Mouse (Mus musculus): ENCODE results near the gene Nlgn1. TPM values are rescaled to one million over a fixed set of nuclear protein-coding genes. Genes with fewer than 3 reads are reported as not detected.

Gene Nlgn1
- total RNA-seq, 1 experiment, result 0.04 TPM

DNA sequence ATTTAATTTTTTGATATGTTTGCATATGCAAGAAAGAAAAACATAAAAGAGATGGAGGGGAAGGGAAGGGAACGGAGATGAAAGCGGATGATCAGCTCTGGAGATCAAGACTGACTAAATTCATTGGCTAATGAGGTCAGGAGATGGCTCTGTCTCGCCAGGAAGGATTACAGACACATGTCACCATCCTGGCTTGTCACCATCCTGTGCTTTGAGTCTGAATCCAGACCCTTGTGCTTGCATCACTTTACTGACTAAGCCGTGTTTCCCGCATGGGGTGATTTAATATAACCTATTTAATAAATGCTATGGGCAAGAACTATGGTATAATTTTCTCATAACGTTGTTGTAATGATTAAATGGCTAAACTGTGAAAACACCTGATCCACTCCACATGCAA is 202.8 kb downstream of the Nlgn1 start:
- Histone ChIP-seq H3K27ac (ENCODE audit: insufficient read depth, low read depth, low read length, poor library complexity, severe bottlenecking) (no peak overlapping the region), H3K4me3 (ENCODE audit: insufficient read depth in 1 of 2, low read depth in 1 of 2, low read length in 2 of 2, poor library complexity in 1 of 2, severe bottlenecking in 1 of 2) (no peak overlapping the region), H3K9ac (ENCODE audit: insufficient read depth, low read depth, low read length, poor library complexity, severe bottlenecking) (no peak overlapping the region), H3K9me3 (ENCODE audit: control insufficient read depth, insufficient read depth, low read depth, low read length) (no peaks in the 10 kb centered on the region), H3K36me3 (ENCODE audit: control insufficient read depth, insufficient read depth, low read length, poor library complexity, severe bottlenecking) (no peaks in the 10 kb centered on the region), H3K4me1 (ENCODE audit: control insufficient read depth in 2 of 2, insufficient read depth in 2 of 2, low read length in 2 of 2, poor library complexity in 1 of 2) (no peaks in the 10 kb centered on the region)
- in situ Hi-C loops (cut with MboI; ENCODE audit: low sequenced_read_pairs in 2 of 2, unreplicated experiment in 2 of 2), result no loop called here
- no peak for DNase-seq (ENCODE audit: low read depth, low spot score)
- no peak for TF ChIP-seq CHD2 (IDR thresholded peaks at IDR 0.05; ENCODE audit: low read depth, low read length)
- no peak for TF ChIP-seq MAFK (IDR thresholded peaks at IDR 0.05; ENCODE audit: insufficient read depth, low read depth, low read length)
- TF ChIP-seq ZNF384 (IDR thresholded peaks at IDR 0.05; ENCODE audit: low read depth, low read length), result no peak
- TF ChIP-seq HCFC1 (IDR thresholded peaks at IDR 0.05; ENCODE audit: borderline replicate concordance, insufficient read depth, low read length), result no peak
- no peak for TF ChIP-seq ZC3H11A (IDR thresholded peaks at IDR 0.05; ENCODE audit: borderline replicate concordance, low read depth, low read length)

DNA sequence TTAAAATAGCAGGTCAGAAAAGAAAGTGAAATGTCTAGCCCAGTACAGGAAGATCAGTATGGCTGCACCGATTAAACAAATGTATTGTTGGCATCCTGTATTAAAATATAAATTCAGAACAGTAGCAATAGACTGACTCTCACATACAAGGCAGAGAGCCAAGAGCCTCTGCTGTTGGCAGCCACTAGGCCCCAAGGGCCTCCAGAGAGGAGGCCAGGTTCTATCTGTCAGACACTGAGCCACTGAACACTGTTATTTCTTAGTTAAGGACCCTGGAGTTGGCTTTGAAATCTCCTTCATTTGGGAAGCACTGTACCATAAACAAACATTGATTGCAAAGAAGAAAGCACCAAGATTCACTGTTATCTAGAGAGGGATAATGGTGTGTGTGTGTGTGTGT is 215.2 kb downstream of the Nlgn1 start:
- in situ Hi-C loops (cut with MboI; ENCODE audit: low sequenced_read_pairs in 2 of 2, unreplicated experiment in 2 of 2), result no loop called here

DNA sequence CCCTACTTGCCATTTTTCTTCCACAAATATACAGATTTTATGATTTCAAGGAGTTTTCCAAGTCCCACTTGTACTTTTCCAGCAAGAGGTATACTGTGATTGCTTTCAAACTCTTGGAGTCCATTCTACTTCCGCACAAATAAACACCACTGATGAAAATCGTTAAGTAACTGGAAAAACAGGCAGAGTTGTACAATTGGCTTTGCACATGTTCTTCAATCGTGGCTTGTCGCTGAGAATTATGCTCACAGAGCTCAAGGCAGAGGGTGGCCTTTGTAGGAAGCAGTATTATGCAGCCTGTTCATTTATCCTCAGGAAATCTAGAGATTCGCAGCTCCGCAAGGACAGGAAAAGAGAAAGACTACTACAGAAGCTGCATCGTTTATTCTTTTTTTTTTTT is 225.9 kb downstream of the Nlgn1 start:
- Histone ChIP-seq H3K27ac (ENCODE audit: insufficient read depth, low read depth, low read length, poor library complexity, severe bottlenecking) (no peak overlapping the region), H3K36me3 (ENCODE audit: control insufficient read depth, insufficient read depth, low read length, poor library complexity, severe bottlenecking) (no peaks in the 10 kb centered on the region), H3K4me1 (ENCODE audit: control insufficient read depth in 2 of 2, insufficient read depth in 2 of 2, low read length in 2 of 2, poor library complexity in 1 of 2) (no peaks in the 10 kb centered on the region), H3K4me3 (ENCODE audit: insufficient read depth in 1 of 2, low read depth in 1 of 2, low read length in 2 of 2, poor library complexity in 1 of 2, severe bottlenecking in 1 of 2) (no peak overlapping the region), H3K9ac (ENCODE audit: insufficient read depth, low read depth, low read length, poor library complexity, severe bottlenecking) (no peak overlapping the region), H3K9me3 (ENCODE audit: control insufficient read depth, insufficient read depth, low read depth, low read length) (no peaks in the 10 kb centered on the region)
- in situ Hi-C loops (cut with MboI; ENCODE audit: low sequenced_read_pairs in 2 of 2, unreplicated experiment in 2 of 2), result no loop called here
- no peak for DNase-seq (ENCODE audit: low read depth, low spot score)
- TF ChIP-seq ZC3H11A (IDR thresholded peaks at IDR 0.05; ENCODE audit: borderline replicate concordance, low read depth, low read length), result no peak
- TF ChIP-seq HCFC1 (IDR thresholded peaks at IDR 0.05; ENCODE audit: borderline replicate concordance, insufficient read depth, low read length), result no peak
- no peak for TF ChIP-seq ZNF384 (IDR thresholded peaks at IDR 0.05; ENCODE audit: low read depth, low read length)
- TF ChIP-seq CHD2 (IDR thresholded peaks at IDR 0.05; ENCODE audit: low read depth, low read length), result no peak
- TF ChIP-seq MAFK (IDR thresholded peaks at IDR 0.05; ENCODE audit: insufficient read depth, low read depth, low read length), result no peak

More for the DNA sequence above, 215.2 kb downstream of the Nlgn1 start:
- TF ChIP-seq ZC3H11A (IDR thresholded peaks at IDR 0.05; ENCODE audit: borderline replicate concordance, low read depth, low read length), result no peak
- TF ChIP-seq ZNF384 (IDR thresholded peaks at IDR 0.05; ENCODE audit: low read depth, low read length), result no peak
- TF ChIP-seq HCFC1 (IDR thresholded peaks at IDR 0.05; ENCODE audit: borderline replicate concordance, insufficient read depth, low read length), result no peak
- TF ChIP-seq MAFK (IDR thresholded peaks at IDR 0.05; ENCODE audit: insufficient read depth, low read depth, low read length), result no peak
- TF ChIP-seq CHD2 (IDR thresholded peaks at IDR 0.05; ENCODE audit: low read depth, low read length), result no peak
- Histone ChIP-seq H3K4me3 (ENCODE audit: insufficient read depth in 1 of 2, low read depth in 1 of 2, low read length in 2 of 2, poor library complexity in 1 of 2, severe bottlenecking in 1 of 2) (no peak overlapping the region), H3K4me1 (ENCODE audit: control insufficient read depth in 2 of 2, insufficient read depth in 2 of 2, low read length in 2 of 2, poor library complexity in 1 of 2) (no peaks in the 10 kb centered on the region), H3K36me3 (ENCODE audit: control insufficient read depth, insufficient read depth, low read length, poor library complexity, severe bottlenecking) (no peaks in the 10 kb centered on the region), H3K9ac (ENCODE audit: insufficient read depth, low read depth, low read length, poor library complexity, severe bottlenecking) (no peak overlapping the region), H3K27ac (ENCODE audit: insufficient read depth, low read depth, low read length, poor library complexity, severe bottlenecking) (no peak overlapping the region), H3K9me3 (ENCODE audit: control insufficient read depth, insufficient read depth, low read depth, low read length) (no peaks in the 10 kb centered on the region)
- no peak for DNase-seq (ENCODE audit: low read depth, low spot score)

DNA sequence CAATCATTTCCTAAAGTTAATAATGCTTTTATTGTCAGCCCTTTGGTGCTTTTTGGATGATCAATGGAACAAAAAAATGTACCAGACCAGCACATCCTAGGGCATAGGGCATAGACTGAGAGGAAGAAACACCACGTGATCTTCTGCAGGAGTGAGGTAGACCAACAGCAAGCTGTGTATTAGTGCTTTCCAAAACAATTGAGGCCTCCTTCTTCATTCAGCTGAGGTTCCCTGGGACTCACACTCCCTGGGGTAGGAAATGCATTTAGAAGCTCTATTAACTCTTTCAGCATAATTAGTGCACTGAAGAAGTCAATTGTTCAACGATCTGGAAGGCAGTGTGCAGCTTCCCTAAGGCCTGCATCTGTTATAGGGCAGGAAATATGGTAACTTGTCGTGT is 226.7 kb downstream of the Nlgn1 start:
- H3K36me3 ChIP-seq (ENCODE audit: control insufficient read depth, insufficient read depth, low read length, poor library complexity, severe bottlenecking), result no peaks in the 10 kb centered on the region
- no peak overlapping the region for H3K9ac ChIP-seq (ENCODE audit: insufficient read depth, low read depth, low read length, poor library complexity, severe bottlenecking)
- H3K27ac ChIP-seq (ENCODE audit: insufficient read depth, low read depth, low read length, poor library complexity, severe bottlenecking), result no peak overlapping the region
- no peak for DNase-seq (ENCODE audit: low read depth, low spot score)
- no peaks in the 10 kb centered on the region for H3K9me3 ChIP-seq (ENCODE audit: control insufficient read depth, insufficient read depth, low read depth, low read length)
- TF ChIP-seq ZNF384 (IDR thresholded peaks at IDR 0.05; ENCODE audit: low read depth, low read length), result no peak
- TF ChIP-seq HCFC1 (IDR thresholded peaks at IDR 0.05; ENCODE audit: borderline replicate concordance, insufficient read depth, low read length), result no peak
- TF ChIP-seq ZC3H11A (IDR thresholded peaks at IDR 0.05; ENCODE audit: borderline replicate concordance, low read depth, low read length), result no peak
- TF ChIP-seq CHD2 (IDR thresholded peaks at IDR 0.05; ENCODE audit: low read depth, low read length), result no peak
- no peak for TF ChIP-seq MAFK (IDR thresholded peaks at IDR 0.05; ENCODE audit: insufficient read depth, low read depth, low read length)
- in situ Hi-C loops (cut with MboI; ENCODE audit: low sequenced_read_pairs in 2 of 2, unreplicated experiment in 2 of 2), result no loop called here
- H3K4me3 ChIP-seq (ENCODE audit: insufficient read depth in 1 of 2, low read depth in 1 of 2, low read length in 2 of 2, poor library complexity in 1 of 2, severe bottlenecking in 1 of 2), result no peak overlapping the region
- no peaks in the 10 kb centered on the region for H3K4me1 ChIP-seq (ENCODE audit: control insufficient read depth in 2 of 2, insufficient read depth in 2 of 2, low read length in 2 of 2, poor library complexity in 1 of 2)

DNA sequence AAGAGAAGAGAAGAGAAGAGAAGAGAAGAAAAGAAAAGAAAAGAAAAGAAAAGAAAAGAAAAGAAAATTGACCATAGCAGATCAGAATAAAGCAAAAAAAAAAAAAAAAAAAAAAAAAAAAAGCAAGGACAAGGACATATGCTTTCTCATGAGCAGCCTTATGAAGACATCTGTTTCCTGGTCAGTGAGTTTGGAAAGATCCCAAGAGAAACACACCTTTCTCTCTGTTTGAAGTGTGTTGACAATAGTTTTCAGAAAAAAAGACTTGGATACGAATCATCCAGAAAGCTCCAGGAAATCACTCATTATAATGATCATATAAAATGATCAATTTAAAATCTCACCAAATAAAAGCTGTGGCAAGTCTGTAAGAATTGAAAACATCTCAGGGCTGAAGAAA is 230.0 kb downstream of the Nlgn1 start:
- no peak for DNase-seq (ENCODE audit: low read depth, low spot score)
- Histone ChIP-seq H3K9ac (ENCODE audit: insufficient read depth, low read depth, low read length, poor library complexity, severe bottlenecking) (no peak overlapping the region), H3K36me3 (ENCODE audit: control insufficient read depth, insufficient read depth, low read length, poor library complexity, severe bottlenecking) (no peaks in the 10 kb centered on the region), H3K4me3 (ENCODE audit: insufficient read depth in 1 of 2, low read depth in 1 of 2, low read length in 2 of 2, poor library complexity in 1 of 2, severe bottlenecking in 1 of 2) (no peak overlapping the region), H3K4me1 (ENCODE audit: control insufficient read depth in 2 of 2, insufficient read depth in 2 of 2, low read length in 2 of 2, poor library complexity in 1 of 2) (no peaks in the 10 kb centered on the region), H3K27ac (ENCODE audit: insufficient read depth, low read depth, low read length, poor library complexity, severe bottlenecking) (no peak overlapping the region), H3K9me3 (ENCODE audit: control insufficient read depth, insufficient read depth, low read depth, low read length) (no peaks in the 10 kb centered on the region)
- in situ Hi-C loops (cut with MboI; ENCODE audit: low sequenced_read_pairs in 2 of 2, unreplicated experiment in 2 of 2), result no loop called here
- TF ChIP-seq CHD2 (IDR thresholded peaks at IDR 0.05; ENCODE audit: low read depth, low read length) (no peak), ZC3H11A (IDR thresholded peaks at IDR 0.05; ENCODE audit: borderline replicate concordance, low read depth, low read length) (no peak), MAFK (IDR thresholded peaks at IDR 0.05; ENCODE audit: insufficient read depth, low read depth, low read length) (no peak)
